Mouse (Mus musculus) liver, postnatal 0 days (tissue): Measurements from ENCODE around the gene Actr10.

Experiments
- CTCF ChIP-seq: sonication (generic); IDR thresholded peaks from 2 replicates; pipeline ENCODE4 v1.5.1; 2016; ENCODE audit warnings: antibody characterized with exemption, low read depth
- EP300 ChIP-seq: IDR thresholded peaks from 2 replicates; pipeline ENCODE4 v1.6.1; 2016; ENCODE audit warnings: antibody characterized with exemption, low read depth, mild to moderate bottlenecking

- TF ChIP-seq EP300 (no peak), CTCF (no peak)
Measured at GRCm38 (mm10) chr12:70984855-70985550, 47.3 kb downstream of the Actr10 start.
